Mouse (Mus musculus): ENCODE results near the gene Asxl1.

Gene Asxl1

DNA sequence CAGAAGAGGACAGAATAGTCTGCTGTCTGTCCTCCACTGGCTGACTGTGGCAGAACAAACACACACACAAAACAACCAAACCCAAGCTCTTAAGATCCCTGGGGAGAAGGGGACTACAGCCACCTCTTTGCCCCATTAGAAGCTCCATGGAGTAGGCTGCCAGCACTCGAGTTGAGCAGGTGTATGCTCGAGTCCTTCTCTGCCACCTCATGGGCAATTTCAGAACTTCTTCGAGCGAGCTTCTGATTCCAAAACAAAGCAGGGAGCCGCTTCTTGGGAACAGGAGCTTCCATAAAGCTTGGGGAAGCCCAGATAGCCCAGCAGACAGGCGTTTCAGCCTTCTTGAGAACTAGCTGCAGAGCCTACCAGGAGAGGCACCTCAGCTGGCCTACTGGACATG, 66.9 kb downstream of the Asxl1 start:
- DNase-seq (ENCODE audit: low spot score in 2 of 2) = no peak

DNA sequence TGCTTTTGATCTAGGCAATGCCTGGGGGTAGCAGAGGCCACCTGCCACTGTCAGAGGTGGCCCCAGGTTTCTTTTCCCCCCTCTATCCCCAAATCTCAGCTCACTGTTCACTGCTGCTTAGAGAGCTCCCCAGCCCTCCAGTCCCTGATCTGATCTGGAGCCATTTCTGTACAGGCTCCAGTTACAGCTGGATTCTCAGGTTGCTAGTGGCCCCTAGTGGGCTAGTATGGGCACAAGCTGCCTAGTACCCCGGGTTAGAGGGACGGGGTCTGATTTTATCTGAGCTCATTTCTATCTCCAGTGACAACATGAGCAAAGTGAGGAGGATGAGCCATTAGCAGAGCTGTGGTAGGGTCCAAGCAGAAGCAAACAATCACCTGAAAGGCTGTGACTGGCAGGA, 69.0 kb downstream of the Asxl1 start:
- no peak for DNase-seq (ENCODE audit: low spot score in 2 of 2)

DNA sequence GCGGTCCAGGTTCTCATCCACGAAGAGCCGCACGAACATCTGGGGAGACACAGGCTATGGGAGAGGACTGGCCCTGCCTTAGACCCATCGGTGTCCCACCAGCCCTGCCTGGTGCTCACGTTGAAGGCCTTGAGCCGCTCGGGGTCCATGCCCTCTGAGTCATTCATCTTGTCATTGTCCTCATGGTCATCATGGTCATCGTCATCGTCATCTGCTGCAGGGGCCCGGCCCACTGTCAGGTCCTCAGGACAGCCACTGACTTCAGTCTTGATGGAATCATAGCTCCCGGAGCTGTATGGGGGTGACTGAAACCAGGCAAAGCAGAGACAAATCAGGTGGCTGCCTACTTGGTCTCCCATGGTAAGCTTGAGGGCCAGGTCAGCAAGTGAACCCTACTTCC, 72.2 kb downstream of the Asxl1 start:
- DNase-seq (ENCODE audit: low spot score in 2 of 2) = no peak

DNA sequence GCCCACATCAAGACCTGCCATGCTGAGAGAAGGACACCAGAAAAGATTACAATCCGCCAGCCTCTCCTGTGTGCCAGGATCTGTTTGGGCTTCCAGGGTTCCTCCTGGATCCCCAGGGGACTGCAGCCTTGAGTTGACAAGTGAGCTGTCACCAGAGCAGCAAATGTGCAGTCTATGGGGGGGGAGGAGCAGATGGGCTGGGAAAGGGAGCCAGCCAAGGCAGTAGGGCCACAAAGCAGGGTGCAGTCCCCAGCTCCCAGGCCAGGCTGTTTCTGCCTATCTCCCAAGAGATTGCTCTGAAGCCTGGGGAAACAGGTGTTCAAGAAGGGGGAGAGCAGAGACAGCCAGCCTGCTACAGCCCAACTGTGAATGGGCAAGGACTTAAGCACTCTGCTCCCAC, 72.8 kb downstream of the Asxl1 start:
- no peak for DNase-seq (ENCODE audit: low spot score in 2 of 2)

DNA sequence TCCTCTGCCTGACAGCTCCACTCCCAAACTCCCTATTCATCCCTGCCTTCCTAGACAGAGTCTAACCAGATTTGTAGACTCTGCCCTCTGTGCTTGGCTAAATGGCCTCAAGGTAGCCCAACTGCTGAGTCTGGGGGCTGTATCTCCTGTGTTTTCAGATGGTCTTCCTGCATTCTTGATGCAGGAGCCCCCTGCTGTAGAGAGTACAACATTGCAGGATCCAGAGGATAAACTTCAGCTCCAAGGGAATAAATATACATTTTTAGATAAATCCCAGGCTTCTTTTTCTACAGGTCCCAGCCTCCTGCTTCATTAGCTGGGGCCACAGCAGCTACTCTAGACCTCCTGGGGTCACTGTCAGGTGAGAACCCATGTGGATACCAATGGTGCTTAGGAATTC, 75.6 kb downstream of the Asxl1 start:
- no peak for DNase-seq (ENCODE audit: low spot score in 2 of 2)

DNA sequence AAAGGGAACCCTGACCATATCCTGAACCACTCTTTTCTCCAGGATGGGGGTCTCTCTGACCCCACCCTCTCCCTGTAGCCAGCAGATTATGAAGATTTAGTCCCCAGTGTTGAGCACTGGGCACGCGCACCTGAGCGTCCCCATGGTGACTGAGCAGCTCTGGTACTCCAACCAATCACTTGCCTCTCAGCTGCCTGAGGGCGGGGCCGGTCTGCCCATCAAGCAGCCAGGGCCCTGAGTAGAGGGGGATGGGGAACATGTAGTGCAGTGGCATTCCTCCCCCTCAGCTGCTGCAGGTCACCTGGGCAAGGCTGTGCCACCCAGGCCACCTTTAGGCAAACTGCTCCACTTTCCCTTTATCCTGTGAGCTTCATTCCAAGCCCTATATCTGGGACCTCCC, 76.4 kb downstream of the Asxl1 start:
- DNase-seq (ENCODE audit: low spot score in 2 of 2) = no peak

DNA sequence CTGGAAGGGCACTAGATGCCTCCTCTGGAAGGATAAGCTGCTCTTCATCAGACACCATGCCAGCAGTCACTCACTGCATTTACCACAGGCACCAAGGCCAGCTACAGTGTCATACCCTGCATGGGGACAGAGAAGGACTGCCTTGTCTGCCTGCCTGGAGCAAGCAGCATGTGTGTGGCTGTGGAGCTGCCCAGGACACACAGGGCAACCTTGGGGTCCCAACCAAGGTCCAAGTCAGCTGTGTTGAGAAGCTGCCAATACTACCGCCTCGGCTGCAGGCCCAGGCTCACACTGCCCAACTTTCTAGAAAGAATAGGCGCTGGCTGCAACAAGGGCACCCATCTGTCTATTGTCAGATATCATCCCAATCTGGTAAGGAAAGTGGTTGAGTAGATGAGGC, 77.5 kb downstream of the Asxl1 start:
- no peak for DNase-seq (ENCODE audit: low spot score in 2 of 2)

DNA sequence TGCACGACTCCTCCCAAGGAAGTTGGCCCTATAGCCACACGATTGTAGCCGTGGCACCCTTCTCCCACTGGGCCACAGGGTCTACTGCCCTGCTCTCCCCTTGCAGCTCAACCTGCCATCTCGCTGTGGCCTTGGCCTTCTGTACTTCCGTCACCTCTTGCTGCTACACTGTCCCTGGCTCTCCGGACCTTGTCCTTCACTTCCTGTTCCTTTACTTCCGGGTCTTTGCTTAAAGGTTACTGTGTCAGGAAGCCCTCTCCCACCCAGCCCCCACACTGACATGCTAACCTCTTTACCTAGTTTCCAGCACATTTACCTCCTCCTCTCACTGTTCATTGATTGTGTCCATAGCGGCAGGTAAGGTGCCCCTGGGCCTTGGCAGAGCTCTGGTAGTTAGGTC, 78.9 kb downstream of the Asxl1 start:
- no peak for DNase-seq (ENCODE audit: low spot score in 2 of 2)

DNA sequence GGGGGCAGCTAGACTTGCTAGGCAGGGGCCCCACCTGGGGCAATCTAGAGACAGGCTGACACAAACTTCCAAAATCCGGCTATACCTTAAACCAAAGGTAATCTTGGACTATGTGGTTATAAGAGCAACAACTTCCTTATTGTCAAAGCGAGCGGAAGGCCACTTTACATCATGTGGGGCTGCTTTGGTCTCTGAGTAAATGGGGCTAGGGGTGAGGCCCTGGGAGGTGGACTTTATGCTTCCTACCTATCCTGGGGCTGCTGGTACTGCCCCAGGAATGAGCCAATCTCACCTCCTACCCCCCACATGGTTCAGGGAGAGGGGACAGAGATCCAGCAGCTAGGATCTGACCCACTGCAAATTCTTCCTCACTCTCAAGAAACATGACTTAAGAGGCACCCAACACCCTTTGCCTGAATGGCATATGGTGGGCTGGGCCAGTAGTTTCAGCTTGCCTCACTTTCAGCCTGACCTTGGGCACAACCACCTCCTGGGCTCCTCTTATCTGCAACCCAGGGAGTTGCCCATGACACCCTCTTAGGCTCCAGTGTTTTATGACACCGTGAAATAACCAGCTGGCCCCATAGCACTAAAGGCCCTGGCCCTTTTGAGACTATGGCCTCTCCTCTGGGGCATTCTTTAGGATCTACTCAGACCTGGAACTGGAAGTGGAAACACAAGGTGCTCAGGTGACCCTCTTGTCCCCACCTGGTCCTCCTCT, 79.7 kb downstream of the Asxl1 start:
- no peak for DNase-seq (ENCODE audit: low spot score in 2 of 2)

DNA sequence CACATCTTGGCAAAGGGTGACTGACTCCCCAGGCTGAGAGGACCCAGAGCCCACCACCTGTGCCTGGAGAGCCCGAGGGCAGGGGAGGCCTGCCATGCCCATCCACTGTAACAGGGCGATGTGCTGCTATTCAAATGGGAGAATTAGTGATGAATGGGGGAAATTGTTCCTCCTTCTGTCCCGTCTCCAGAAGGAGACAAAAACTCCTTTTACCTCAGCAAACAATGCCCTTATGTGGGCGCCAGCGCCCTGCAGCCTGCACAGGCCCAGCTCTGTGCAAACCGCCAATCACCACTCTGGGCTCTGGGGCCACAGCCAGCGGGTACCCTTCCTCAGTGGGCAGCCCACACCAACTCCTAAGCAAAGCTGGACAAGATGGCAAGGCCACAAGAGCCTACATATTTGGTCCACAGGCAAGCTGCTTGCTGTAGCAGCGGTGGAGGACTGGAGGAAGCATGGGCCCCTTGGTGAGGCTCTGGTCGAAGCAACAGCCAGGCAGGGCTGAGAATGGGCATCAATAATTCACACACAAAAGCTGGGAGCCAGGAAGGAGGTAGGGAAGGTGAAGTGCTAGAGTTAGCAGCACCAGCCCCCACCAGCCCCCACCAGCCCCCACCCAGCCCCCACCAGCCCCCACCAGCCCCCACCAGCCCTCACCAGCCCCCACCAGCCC, 80.5 kb downstream of the Asxl1 start:
- no peak for DNase-seq (ENCODE audit: low spot score in 2 of 2)

DNA sequence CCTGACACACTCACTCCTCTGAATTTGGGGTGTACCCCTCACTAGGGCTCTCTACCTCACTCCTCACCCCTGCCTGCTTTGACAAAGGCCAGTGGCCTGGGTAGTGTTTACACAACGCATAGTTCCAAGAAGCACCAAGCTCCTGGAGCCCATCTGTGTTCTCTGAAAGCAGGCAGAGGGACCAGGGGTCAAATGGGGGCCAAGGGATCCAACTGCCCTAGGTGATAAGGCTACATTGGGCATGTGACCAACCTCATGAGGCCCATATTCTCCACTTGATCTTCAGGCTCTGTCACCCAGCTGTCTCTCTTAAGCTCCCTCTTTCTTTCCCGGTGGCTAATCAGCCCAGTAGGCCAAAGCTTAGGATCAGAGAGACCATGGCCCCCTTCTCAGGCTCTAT, 81.3 kb downstream of the Asxl1 start:
- no peak for DNase-seq (ENCODE audit: low spot score in 2 of 2)

DNA sequence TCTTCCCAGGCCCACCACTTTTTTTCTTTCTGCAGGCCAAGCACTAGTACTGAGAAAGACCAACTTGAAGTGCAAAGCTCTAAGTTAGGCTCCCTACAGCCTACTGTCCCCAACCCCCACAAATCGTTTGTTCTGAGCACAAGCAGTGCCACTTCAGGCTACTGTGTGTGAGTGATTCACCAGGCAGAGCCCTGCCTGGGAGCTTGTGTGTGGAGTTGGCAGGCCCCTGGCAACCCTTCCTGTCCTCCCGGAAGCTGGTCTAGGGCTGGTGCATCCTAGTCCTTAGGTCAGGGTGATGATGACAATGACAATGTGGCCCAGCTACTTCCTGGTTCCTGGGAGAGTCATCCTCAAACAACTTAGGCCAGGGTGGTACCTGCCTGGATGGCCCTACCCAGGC, 82.9 kb downstream of the Asxl1 start:
- no peak for DNase-seq (ENCODE audit: low spot score in 2 of 2)

DNA sequence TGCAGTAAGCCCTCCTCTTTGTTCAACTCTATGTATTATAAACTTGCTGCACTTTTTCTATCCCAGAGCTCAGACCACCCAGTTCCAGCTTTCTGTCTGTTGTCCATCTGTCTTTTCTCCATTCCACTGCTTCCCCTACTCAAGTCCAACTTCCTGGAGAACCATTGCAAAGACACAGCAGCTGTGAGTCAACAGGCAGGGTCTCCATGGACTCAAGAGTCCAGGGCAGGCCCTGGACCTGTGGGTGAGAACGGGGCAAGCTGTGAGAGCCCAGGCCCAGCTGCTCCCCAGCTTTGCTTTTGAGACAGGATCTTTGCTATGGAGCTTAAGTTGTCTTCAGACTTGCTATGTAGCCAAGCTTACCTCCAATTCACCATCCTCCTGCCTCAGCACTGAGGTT, 84.9 kb downstream of the Asxl1 start:
- no peak for DNase-seq (ENCODE audit: low spot score in 2 of 2)

DNA sequence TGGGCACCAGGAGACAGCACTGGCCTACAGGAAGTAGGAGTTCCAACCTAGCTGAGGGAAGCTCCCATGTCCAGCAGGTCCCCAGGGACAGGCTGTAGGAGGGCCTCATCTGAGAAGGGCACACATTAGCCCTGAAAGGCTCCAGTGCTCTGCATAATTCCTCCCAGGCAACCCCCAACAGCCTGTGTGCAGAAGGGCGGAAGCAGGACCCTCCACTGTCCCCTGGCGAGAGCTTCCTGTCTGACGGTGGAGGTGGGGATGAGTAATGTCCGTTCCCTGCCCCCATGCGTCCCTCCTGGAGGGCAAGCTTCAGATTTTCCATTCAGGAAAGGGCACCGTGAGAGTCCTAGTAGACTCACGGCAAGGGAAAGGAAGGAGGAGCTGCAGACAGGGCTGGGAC, 86.9 kb downstream of the Asxl1 start:
- DNase-seq (ENCODE audit: low spot score in 2 of 2) = no peak

DNA sequence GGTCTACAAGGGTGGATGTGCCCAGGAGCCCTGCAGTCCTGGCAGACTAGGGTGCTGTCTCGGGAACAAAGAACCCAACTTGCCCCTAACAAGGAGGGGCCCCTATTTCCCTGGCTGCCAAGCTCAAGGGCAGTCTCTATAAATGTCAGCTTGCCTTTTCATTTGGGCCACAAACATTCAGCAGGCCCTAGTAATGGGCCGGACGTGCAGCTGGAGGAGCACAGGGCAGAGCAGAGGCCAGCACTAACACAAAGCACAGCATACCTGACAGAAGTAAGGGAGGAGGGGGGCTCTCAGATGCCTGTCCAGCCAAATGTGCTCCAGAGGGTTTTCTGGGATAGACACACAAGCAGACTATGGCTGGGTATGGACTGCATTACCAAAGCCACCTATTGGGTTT, 88.2 kb downstream of the Asxl1 start:
- no peak for DNase-seq (ENCODE audit: low spot score in 2 of 2)

DNA sequence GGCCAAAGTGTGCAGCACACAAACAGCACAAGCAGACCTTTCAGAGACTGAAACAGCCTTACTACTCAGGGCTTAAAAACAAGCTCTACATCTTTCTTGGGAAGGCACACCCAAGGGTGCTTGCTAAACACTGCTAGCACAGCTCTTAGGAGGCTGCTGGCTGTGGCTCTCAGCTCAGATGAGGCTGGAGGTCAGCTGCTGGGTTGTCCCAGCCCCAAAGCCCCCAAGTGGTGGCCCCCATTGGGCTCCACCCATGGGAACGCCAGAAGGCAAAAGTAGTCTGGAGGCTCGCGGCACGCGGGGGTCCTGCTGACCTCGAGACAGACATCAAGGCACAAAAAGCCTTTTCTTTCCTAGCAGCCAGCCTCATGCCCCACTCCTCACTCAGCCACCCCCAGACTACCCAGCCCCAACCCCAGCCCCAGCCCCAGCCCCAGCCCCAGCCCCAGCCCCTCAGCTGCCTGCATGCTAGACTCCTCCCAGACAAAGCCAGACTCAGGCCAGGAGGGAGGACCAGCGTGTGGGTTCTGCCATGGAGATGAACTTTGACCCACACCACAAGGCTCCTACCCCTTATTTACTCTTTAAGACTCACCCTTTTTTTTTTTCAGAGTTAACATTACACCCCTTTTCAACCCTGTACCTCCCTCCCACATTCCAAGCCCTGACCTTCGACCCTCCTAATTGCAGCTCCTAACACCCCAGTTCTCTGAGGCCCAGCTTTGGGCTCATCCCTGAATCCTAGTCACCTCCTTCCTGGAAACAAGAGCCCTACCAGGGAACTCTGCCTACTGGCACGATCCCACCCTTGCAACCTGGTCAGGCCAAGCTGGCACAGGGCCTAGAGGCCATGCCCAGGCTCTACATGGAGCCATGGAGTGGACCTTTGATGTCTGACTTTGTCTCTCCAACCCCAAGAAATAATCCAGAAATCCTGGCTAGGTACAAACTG, 89.5 kb downstream of the Asxl1 start:
- DNase-seq (ENCODE audit: low spot score in 2 of 2) = no peak

DNA sequence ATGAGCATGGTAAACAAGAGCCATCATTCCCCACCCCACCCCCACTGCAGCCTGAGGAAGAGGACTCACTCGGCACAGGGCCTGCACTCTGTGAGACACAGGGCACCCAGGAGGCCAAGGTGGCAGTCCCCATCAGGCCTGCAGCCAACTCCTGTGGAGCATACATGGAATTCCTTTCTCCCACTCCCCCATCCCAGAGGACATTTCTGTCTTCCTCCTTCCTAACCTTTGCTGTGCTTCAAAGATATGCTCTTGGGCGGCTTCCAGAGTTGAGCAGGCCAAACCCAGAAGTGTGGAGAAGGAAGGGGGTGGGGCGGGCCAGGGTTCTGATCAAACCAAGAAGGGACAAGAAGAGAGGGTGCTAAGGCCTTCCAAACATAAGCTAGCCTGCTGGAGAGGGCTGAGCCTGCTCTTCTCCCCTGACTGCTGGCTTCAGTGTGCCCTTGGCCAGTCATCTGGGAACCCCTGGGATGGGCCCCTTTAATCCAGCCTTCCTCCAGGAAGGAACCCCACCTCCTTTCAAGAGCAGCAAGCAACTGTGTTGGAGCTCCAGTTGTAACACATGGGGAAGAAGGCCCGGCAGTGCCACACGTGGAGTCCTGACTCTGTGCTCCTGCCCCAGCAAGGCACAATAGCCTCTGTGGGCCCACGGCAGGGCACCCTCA, 91.1 kb downstream of the Asxl1 start:
- DNase-seq (ENCODE audit: low spot score in 2 of 2) = no peak

DNA sequence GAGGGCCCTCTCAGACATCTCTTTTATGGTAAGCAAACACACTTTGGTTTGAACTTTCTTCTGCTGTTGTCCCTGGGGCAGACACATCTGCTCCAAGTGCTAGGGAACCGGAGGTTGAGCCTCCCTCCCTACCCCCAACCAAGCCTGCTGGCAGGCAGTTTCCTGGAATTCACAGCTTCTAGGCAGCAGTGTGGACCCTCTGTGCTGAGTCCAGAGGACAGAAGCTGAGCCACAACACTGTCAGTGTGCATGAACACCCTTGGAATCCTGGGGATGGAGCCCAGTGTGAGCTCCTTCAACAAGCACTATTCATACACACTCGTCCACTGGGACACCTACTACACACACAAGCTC, 91.7 kb downstream of the Asxl1 start:
- DNase-seq (ENCODE audit: low spot score in 2 of 2) = no peak

DNA sequence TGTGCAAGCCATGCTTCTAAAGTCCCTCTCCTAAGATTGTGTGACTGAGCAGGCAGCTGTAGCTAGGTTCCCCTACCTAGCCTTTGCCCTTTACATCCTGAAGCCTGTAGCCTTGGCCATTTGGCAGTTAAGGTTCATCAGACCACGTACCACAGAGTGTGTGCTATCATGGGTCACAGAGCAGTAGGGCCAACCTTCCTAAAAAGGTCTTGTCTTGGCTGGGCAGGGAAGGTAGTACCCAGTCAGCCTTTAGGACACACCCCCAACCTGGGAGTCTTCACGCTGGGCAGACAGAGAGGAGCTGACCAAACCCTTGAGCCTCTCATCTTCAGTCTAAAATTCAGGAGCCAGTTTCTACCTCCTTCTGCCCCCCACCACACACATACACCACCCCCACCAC, 95.1 kb downstream of the Asxl1 start:
- DNase-seq (ENCODE audit: low spot score in 2 of 2) = no peak

DNA sequence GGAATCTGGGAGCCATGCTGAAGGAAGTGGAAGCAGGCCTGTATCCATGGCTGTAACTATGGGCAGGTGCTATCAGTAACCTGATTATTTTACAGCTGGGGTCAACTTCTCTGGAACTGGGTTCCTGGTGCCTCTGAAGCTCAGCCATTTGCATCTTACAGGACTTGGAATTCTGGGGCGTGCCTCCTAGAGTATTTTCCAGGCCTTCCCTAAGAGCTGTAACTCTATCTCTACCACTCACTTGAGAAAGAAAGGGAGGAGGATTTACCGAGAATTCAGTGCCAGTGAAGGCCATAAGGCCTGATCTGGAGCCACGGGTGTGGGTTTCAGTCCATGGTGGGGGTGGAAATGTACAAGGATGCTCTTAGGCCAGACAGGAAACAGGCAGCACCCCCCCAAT, 95.6 kb downstream of the Asxl1 start:
- no peak for DNase-seq (ENCODE audit: low spot score in 2 of 2)

DNA sequence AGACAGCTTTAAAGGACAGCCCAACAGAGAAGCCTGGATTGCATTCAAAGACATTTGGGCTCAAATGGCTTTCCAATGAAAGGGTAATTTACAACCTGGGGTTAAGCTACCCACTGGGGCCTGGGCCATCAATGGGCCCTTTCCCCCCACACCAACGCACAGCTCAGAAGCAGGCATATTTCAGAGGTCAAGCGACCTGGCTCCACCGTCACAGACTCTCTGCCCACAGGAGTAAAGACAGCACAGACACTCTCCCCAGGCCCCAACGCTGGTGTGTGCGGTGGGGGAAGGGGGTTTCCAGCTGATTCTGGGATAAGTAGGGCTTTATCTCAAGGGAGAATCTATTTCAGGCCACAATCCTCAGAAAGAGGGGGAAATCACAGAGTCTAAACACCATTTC, 97.1 kb downstream of the Asxl1 start:
- no peak for DNase-seq (ENCODE audit: low spot score in 2 of 2)

Measured in cerebellum, postnatal 4 days (tissue).